Mouse (Mus musculus): ENCODE data around the gene Alx3. TPM values are rescaled to one million over a fixed set of nuclear protein-coding genes. Genes with fewer than 3 reads are reported as not detected.

The Alx3 gene
- polyA plus RNA-seq, 1 experiment from 2014 or later = 0.74 TPM

DNA sequence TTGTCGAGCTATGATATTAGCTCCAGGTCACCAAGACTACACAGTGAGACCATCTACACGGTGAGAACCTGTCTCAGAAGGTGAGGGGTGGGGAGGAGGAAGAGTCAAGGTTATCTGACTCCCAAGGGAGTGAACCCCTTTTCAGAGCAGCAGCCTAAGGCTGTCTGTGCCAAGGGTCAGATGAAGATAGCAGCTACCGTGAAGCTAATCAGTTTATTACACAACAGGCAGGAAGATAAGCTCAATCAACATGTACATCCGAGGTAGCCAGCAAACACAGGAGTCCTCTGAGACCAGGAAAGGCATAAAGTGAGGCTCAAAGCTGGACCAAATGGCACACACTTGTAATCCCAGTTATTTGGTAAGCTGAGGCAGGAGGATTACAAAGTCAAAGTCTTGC is 14.0 kb downstream of the Alx3 start:
- WGBS = 64% methylated on average over 4 of the region's 4 CpGs
- ATAC-seq (ENCODE audit: low FRiP score, low TSS enrichment) = no peak

DNA sequence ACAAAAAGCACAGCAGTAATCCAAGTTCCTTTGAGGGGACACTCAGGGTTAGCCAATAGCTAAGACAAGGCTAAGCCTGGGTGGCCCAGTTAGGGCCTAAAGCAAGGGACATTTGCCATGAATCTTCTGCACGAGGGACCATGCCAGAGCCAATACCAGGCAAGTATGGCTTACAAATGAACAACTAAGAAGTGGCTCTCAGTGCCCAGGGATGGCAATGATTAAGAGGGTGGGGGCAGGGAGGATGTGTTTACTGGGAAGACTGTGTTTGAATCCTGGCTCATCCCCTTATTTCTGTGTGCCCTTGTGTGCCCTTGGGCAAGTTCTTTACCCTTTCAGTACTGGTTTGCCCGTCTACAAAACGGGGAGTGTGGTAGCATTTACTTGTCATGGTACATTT is 14.5 kb downstream of the Alx3 start:
- Histone ChIP-seq H3K4me1 (ENCODE audit: control insufficient read depth, insufficient read depth, low read length) (no peaks in the 10 kb centered on the region), H3K4me3 (replicated peaks; ENCODE audit: low read depth, low read length) (no peak overlapping the region), H3K36me3 (ENCODE audit: control insufficient read depth, insufficient read depth, low read length) (peaks cover 37% of the 10 kb centered on the region), H3K27ac (replicated peaks; ENCODE audit: low read depth, low read length) (no peak overlapping the region), H3K27me3 (ENCODE audit: control insufficient read depth, insufficient read depth, low read length) (no peaks in the 10 kb centered on the region), H3K9ac (replicated peaks; ENCODE audit: low read length) (no peak overlapping the region), H3K9me3 (ENCODE audit: control insufficient read depth, low read length) (no peaks in the 10 kb centered on the region), H3K4me2 (ENCODE audit: low read length) (no peak overlapping the region)
- DNase-seq = no peak
- ATAC-seq (ENCODE audit: low FRiP score, low TSS enrichment) = no peak
- 49% methylated on average over 3 of the region's 3 CpGs for WGBS

More for the DNA sequence above, 14.0 kb downstream of the Alx3 start:
- H3K9me3 ChIP-seq (ENCODE audit: control insufficient read depth, low read length) = no peaks in the 10 kb centered on the region
- H3K36me3 ChIP-seq (ENCODE audit: control insufficient read depth, insufficient read depth, low read length) = peaks cover 31% of the 10 kb centered on the region
- H3K4me2 ChIP-seq (ENCODE audit: low read length) = no peak overlapping the region
- H3K9ac ChIP-seq (replicated peaks; ENCODE audit: low read length) = no peak overlapping the region
- H3K4me1 ChIP-seq (ENCODE audit: control insufficient read depth, insufficient read depth, low read length) = no peaks in the 10 kb centered on the region
- H3K27me3 ChIP-seq (ENCODE audit: control insufficient read depth, insufficient read depth, low read length) = no peaks in the 10 kb centered on the region
- no peak for DNase-seq
- H3K4me3 ChIP-seq (replicated peaks; ENCODE audit: low read depth, low read length) = no peak overlapping the region
- no peak overlapping the region for H3K27ac ChIP-seq (replicated peaks; ENCODE audit: low read depth, low read length)

DNA sequence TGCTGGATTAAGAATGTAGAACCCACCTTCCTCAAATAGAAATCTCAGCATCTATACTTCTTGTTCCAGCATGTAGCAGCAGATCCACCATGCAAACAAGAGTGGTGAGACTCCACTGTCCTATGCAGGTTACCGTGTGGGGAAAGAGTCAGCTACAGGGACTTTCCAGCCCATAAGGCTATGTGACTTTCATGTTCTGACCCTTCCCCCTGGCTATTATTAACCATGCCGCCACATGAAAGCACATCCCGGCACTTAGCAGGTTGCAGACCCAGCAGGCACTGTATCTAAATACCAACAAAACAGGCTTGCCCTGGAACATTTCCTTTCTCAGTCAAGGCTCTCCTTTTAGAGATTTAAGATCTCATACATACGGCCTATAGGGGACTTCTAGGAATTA is 16.6 kb downstream of the Alx3 start:
- no peak for DNase-seq
- Histone ChIP-seq H3K4me1 (ENCODE audit: control insufficient read depth, insufficient read depth, low read length) (no peaks in the 10 kb centered on the region), H3K4me3 (replicated peaks; ENCODE audit: low read depth, low read length) (no peak overlapping the region), H3K9me3 (ENCODE audit: control insufficient read depth, low read length) (no peaks in the 10 kb centered on the region), H3K27ac (replicated peaks; ENCODE audit: low read depth, low read length) (no peak overlapping the region), H3K36me3 (ENCODE audit: control insufficient read depth, insufficient read depth, low read length) (peaks cover 57% of the 10 kb centered on the region), H3K4me2 (ENCODE audit: low read length) (no peak overlapping the region), H3K9ac (replicated peaks; ENCODE audit: low read length) (no peak overlapping the region), H3K27me3 (ENCODE audit: control insufficient read depth, insufficient read depth, low read length) (no peaks in the 10 kb centered on the region)
- ATAC-seq (ENCODE audit: low FRiP score, low TSS enrichment) = no peak
- WGBS = 65% methylated on average over 4 of the region's 4 CpGs

DNA sequence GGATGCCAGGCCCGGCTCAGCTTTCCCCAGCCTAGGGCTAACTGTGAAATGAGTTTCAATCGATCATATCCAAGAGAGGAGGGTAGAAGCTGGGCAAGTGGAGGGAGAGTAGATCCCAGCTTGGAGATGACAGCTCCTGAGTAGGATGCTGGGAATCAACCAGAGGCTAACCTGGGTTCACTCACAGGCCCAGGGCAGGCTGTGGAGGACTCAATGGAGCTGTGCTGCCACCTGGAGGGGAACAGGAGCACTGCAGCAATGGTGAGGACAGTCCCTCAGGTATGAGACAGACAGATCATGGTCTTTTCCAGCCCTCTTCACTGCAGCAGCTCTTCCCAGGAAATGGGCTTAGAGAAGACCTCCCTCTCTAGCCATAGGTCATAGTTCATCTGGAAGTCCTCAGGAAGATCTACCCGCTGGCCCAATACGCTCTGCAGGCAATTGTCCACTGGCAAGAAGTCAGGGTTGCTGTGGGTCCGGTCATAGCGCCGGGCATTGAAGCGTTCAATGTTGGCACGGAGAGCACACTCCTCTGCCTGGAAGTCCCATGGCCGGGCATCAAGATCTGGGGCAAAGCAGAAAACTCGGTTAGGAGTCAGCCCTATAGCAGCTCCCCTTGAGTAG is 18.2 kb downstream of the Alx3 start:
- DNase-seq = peak; percentile 85
- no peak overlapping the region for H3K9ac ChIP-seq (replicated peaks; ENCODE audit: low read length)
- no peaks in the 10 kb centered on the region for H3K4me1 ChIP-seq (ENCODE audit: control insufficient read depth, insufficient read depth, low read length)
- no peaks in the 10 kb centered on the region for H3K27me3 ChIP-seq (ENCODE audit: control insufficient read depth, insufficient read depth, low read length)
- 0 out of 2 replicates have a peak, but pooled peaks have one; percentile 62 for ATAC-seq (ENCODE audit: low FRiP score, low TSS enrichment)
- H3K9me3 ChIP-seq (ENCODE audit: control insufficient read depth, low read length) = no peaks in the 10 kb centered on the region
- no peak overlapping the region for H3K4me3 ChIP-seq (replicated peaks; ENCODE audit: low read depth, low read length)
- 90% methylated on average over 11 of the region's 11 CpGs for WGBS
- H3K27ac ChIP-seq (replicated peaks; ENCODE audit: low read depth, low read length) = no peak overlapping the region
- H3K36me3 ChIP-seq (ENCODE audit: control insufficient read depth, insufficient read depth, low read length) = peaks cover 73% of the 10 kb centered on the region
- H3K4me2 ChIP-seq (ENCODE audit: low read length) = no peak overlapping the region

DNA sequence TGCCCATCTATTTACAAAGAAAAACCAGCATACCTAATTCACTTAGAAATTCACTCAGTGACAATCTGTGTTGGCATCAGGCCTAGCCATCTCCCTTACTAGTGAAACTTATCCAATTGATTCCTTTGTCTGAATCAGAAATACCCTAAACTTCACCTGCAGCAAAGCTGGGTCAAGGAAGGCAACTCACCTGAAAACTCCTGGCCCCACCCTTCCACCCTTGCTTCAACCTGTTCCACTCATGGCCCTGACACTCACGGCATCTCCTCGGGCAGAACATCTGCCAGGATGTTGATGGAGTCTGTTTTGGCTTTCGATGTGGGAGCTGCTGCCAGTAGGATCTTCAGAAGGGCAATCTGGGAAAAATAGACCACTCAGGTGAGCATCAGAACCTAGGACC is 23.0 kb downstream of the Alx3 start:
- Histone ChIP-seq H3K36me3 (ENCODE audit: control insufficient read depth, insufficient read depth, low read length) (peaks cover 97% of the 10 kb centered on the region), H3K4me1 (ENCODE audit: control insufficient read depth, insufficient read depth, low read length) (no peaks in the 10 kb centered on the region), H3K4me3 (replicated peaks; ENCODE audit: low read depth, low read length) (no peak overlapping the region), H3K9ac (replicated peaks; ENCODE audit: low read length) (no peak overlapping the region), H3K4me2 (ENCODE audit: low read length) (no peak overlapping the region), H3K27me3 (ENCODE audit: control insufficient read depth, insufficient read depth, low read length) (no peaks in the 10 kb centered on the region), H3K9me3 (ENCODE audit: control insufficient read depth, low read length) (no peaks in the 10 kb centered on the region), H3K27ac (replicated peaks; ENCODE audit: low read depth, low read length) (no peak overlapping the region)
- DNase-seq = no peak
- no peak for ATAC-seq (ENCODE audit: low FRiP score, low TSS enrichment)
- 97% methylated on average over 3 of the region's 3 CpGs for WGBS

DNA sequence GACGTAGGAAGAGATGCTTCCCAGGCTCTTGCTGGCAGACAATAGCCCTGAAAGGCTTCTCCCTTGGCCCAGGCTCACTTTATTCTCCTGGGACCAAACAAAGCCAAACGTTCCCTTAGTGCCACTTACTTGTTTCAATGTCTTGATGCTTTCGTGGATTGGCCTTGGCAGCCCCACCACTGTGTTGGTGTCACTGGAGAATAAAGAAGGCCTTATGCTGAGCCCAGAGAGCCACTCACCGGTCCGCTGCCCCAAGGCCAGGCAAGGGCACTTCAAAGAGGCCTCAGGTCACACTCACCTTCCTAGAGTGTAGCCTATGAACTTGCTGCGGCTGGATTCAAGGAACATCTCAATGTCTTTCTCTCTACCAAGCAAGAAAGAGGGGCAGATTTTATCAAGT is 25.1 kb downstream of the Alx3 start:
- Histone ChIP-seq H3K36me3 (ENCODE audit: control insufficient read depth, insufficient read depth, low read length) (peaks cover 97% of the 10 kb centered on the region), H3K9ac (replicated peaks; ENCODE audit: low read length) (no peak overlapping the region), H3K4me3 (replicated peaks; ENCODE audit: low read depth, low read length) (no peak overlapping the region), H3K27ac (replicated peaks; ENCODE audit: low read depth, low read length) (no peak overlapping the region), H3K9me3 (ENCODE audit: control insufficient read depth, low read length) (no peaks in the 10 kb centered on the region), H3K4me2 (ENCODE audit: low read length) (no peak overlapping the region), H3K4me1 (ENCODE audit: control insufficient read depth, insufficient read depth, low read length) (no peaks in the 10 kb centered on the region), H3K27me3 (ENCODE audit: control insufficient read depth, insufficient read depth, low read length) (no peaks in the 10 kb centered on the region)
- DNase-seq (no peak), ATAC-seq (ENCODE audit: low FRiP score, low TSS enrichment) (no peak)
- WGBS = 87% methylated on average over 6 of the region's 6 CpGs

DNA sequence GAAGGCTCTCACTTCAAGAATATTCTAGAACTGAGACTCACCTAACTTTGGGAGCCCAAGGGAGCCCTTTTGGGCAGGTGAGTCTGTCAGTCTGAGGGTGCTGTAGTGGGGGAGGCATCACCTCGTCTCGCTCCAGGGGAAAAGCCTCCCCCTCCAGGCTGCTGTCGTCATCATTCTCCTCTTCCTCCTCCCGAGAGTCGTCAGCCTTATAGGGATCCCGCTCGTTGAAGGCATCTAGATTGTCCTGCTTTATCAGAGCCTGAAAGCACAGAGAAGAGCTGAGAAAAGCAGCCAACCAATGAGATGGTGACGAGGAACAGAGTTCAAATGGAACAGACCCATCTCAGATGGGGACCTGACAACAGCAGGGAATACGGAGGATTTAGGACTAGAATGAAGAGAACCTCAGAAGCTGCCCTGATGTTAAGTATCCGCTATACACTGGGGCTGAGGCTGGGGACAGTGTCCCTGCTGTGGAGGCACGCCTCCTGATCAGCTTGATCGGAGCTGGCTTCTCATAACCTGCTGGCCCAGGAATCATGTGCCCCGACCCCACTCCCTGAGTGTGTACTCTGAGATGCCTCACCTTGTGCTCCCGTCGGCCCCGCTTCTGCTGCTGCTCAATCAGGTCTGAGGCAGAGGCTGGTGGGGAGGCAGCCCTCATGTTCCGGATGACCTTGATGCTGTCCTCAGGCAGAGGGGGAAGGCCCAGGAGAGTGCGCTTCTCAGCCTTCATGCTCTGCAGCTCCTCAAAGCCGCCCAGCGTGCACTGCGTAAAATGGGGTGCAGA is 26.6 kb downstream of the Alx3 start:
- Histone ChIP-seq H3K4me3 (replicated peaks; ENCODE audit: low read depth, low read length) (no peak overlapping the region), H3K4me2 (ENCODE audit: low read length) (no peak overlapping the region), H3K27ac (replicated peaks; ENCODE audit: low read depth, low read length) (no peak overlapping the region), H3K9ac (replicated peaks; ENCODE audit: low read length) (no peak overlapping the region), H3K9me3 (ENCODE audit: control insufficient read depth, low read length) (no peaks in the 10 kb centered on the region), H3K27me3 (ENCODE audit: control insufficient read depth, insufficient read depth, low read length) (no peaks in the 10 kb centered on the region), H3K4me1 (ENCODE audit: control insufficient read depth, insufficient read depth, low read length) (no peaks in the 10 kb centered on the region), H3K36me3 (ENCODE audit: control insufficient read depth, insufficient read depth, low read length) (peaks cover 97% of the 10 kb centered on the region)
- WGBS = 89% methylated on average over 21 of the region's 21 CpGs
- DNase-seq (no peak), ATAC-seq (ENCODE audit: low FRiP score, low TSS enrichment) (no peak)

DNA sequence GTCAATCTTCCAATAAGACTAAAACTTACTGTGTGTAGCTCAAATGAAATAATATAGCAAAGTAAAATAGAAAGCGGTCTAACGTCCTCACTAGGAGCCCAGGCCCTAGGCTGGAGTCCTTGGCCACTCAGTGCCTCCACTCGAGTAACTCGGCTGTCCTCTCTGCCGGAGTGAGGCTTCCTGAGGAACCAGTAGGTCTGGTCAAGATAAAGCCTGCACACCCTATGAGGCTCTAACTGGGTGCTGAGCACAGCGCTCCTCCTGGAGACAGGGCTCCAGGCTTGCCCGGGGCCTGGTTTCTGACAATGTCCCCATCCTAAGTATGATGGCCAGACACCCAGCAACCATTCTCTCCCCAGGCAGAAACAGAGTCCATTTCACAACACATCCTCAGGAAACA is 27.7 kb downstream of the Alx3 start:
- H3K4me1 ChIP-seq (ENCODE audit: control insufficient read depth, insufficient read depth, low read length) = no peaks in the 10 kb centered on the region
- no peak for ATAC-seq (ENCODE audit: low FRiP score, low TSS enrichment)

DNA sequence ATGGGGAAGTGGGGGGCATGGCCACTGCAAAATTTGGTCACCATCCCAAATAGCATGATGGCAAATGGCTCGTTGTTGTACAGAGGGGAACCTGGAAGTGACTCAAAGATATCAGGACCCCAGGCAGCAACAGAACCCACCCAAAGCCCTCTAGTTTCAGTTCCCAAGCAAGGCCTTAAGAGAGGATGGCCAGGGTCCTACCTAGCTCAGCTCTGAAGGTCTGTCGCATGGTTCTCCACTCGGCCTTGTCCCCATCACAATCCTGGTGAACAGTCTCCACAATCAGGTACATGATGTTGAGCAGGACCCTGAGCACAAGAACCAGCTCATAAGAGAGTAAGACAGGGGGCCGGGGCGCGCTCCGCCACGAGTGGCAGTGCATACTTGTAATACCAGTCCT is 29.6 kb downstream of the Alx3 start:
- DNase-seq (no peak), ATAC-seq (ENCODE audit: low FRiP score, low TSS enrichment) (no peak)
- no peaks in the 10 kb centered on the region for H3K27me3 ChIP-seq (ENCODE audit: control insufficient read depth, insufficient read depth, low read length)
- H3K4me3 ChIP-seq (replicated peaks; ENCODE audit: low read depth, low read length) = no peak overlapping the region
- H3K36me3 ChIP-seq (ENCODE audit: control insufficient read depth, insufficient read depth, low read length) = peaks cover 94% of the 10 kb centered on the region
- no peak overlapping the region for H3K4me2 ChIP-seq (ENCODE audit: low read length)
- WGBS = 97% methylated on average over 8 of the region's 8 CpGs
- H3K27ac ChIP-seq (replicated peaks; ENCODE audit: low read depth, low read length) = no peak overlapping the region
- H3K4me1 ChIP-seq (ENCODE audit: control insufficient read depth, insufficient read depth, low read length) = peaks cover 10% of the 10 kb centered on the region
- no peak overlapping the region for H3K9ac ChIP-seq (replicated peaks; ENCODE audit: low read length)
- H3K9me3 ChIP-seq (ENCODE audit: control insufficient read depth, low read length) = no peaks in the 10 kb centered on the region

More for the DNA sequence above, 27.7 kb downstream of the Alx3 start:
- no peak overlapping the region for H3K9ac ChIP-seq (replicated peaks; ENCODE audit: low read length)
- H3K36me3 ChIP-seq (ENCODE audit: control insufficient read depth, insufficient read depth, low read length) = peaks cover 97% of the 10 kb centered on the region
- H3K9me3 ChIP-seq (ENCODE audit: control insufficient read depth, low read length) = no peaks in the 10 kb centered on the region
- H3K27me3 ChIP-seq (ENCODE audit: control insufficient read depth, insufficient read depth, low read length) = no peaks in the 10 kb centered on the region
- no peak overlapping the region for H3K4me2 ChIP-seq (ENCODE audit: low read length)
- H3K27ac ChIP-seq (replicated peaks; ENCODE audit: low read depth, low read length) = no peak overlapping the region
- DNase-seq = no peak
- WGBS = 98% methylated on average over 7 of the region's 7 CpGs
- H3K4me3 ChIP-seq (replicated peaks; ENCODE audit: low read depth, low read length) = no peak overlapping the region

All from midbrain, embryonic 14.5 days (tissue).